Mouse (Mus musculus): ENCODE results near the gene Trap1a. TPM values are rescaled to one million over a fixed set of nuclear protein-coding genes. Genes with fewer than 3 reads are reported as not detected.

The Trap1a gene
- polyA plus RNA-seq, 1 experiment from 2014 or later, result 0.28 TPM

DNA sequence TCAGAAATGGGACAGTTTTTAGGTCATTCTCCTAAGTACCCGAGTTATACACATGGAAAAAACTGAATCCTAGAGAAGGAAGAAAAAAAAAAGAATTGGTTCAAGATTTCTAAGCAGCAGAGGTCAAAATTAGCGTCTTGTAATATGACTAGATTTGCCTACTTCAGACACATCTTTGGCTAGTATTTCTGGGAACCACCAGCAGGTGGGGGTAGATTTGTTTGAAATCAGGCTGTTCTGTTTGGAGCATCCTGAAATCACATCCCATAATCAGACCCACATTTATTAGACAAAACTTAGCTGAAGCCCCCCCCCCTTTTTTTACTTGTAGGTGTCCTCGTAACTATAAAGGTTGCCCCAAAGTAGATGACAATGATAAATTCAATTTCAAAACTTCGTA is 35.6 kb downstream of the Trap1a start:
- H3K27me3 ChIP-seq (ENCODE audit: control insufficient read depth, insufficient read depth, low read length), result no peaks in the 10 kb centered on the region
- H3K4me3 ChIP-seq (ENCODE audit: control insufficient read depth in 1 of 2, insufficient read depth in 1 of 2, low read depth in 1 of 2, low read length in 2 of 2), result no peak overlapping the region
- H3K36me3 ChIP-seq (ENCODE audit: control insufficient read depth, insufficient read depth, low read length), result no peaks in the 10 kb centered on the region
- H3K9ac ChIP-seq (ENCODE audit: low read length), result no peak overlapping the region
- no peaks in the 10 kb centered on the region for H3K4me1 ChIP-seq (ENCODE audit: control insufficient read depth in 2 of 2, insufficient read depth in 2 of 2, low read length in 2 of 2)
- H3K9me3 ChIP-seq (ENCODE audit: control insufficient read depth, low read length), result no peaks in the 10 kb centered on the region
- whole genome bisulfite sequencing, result 43% methylated on average over 4 of the region's 4 CpGs
- ATAC-seq (ENCODE audit: insufficient number of reproducible peaks, insufficient read depth, low FRiP score, low read depth), result no peak
- no peak overlapping the region for H3K4me2 ChIP-seq (ENCODE audit: low read length)
- no peak overlapping the region for H3K27ac ChIP-seq (replicated peaks in 1 of 2; ENCODE audit: control insufficient read depth in 1 of 2, insufficient read depth in 1 of 2, low read depth in 2 of 2, low read length in 2 of 2)

DNA sequence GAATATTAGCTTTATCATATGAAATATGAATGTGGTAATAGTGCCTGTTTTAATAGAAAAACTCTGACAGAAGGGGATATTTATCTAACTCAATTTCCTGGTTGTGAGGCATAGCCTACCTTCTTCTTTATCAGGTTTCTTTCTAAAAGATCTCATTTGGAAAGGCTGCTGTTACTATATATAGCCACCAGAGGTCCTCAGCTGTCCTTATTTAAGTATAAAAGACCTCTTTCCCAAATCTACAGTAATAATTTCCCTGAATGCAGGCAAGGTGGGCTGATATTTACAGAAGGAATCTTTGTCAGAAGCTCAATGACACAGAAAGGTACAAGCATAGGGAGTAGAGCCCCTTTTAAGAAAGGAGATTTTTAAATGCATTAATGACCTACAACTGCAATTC is 39.2 kb downstream of the Trap1a start:
- Histone ChIP-seq H3K9me3 (ENCODE audit: control insufficient read depth, low read length) (no peaks in the 10 kb centered on the region), H3K4me2 (ENCODE audit: low read length) (no peak overlapping the region), H3K4me1 (ENCODE audit: control insufficient read depth in 2 of 2, insufficient read depth in 2 of 2, low read length in 2 of 2) (no peaks in the 10 kb centered on the region), H3K27me3 (ENCODE audit: control insufficient read depth, insufficient read depth, low read length) (no peaks in the 10 kb centered on the region), H3K4me3 (ENCODE audit: control insufficient read depth in 1 of 2, insufficient read depth in 1 of 2, low read depth in 1 of 2, low read length in 2 of 2) (no peak overlapping the region), H3K27ac (replicated peaks in 1 of 2; ENCODE audit: control insufficient read depth in 1 of 2, insufficient read depth in 1 of 2, low read depth in 2 of 2, low read length in 2 of 2) (no peak overlapping the region), H3K36me3 (ENCODE audit: control insufficient read depth, insufficient read depth, low read length) (no peaks in the 10 kb centered on the region), H3K9ac (ENCODE audit: low read length) (no peak overlapping the region)
- ATAC-seq (ENCODE audit: insufficient number of reproducible peaks, insufficient read depth, low FRiP score, low read depth), result no peak

Other genes starting within 250 kb of the Trap1a start
- not detected in 2 replicates for gene Serpina7, start 248.4 kb upstream of the Trap1a start, polyA plus RNA-seq (2014; fragmentation: Nextera tagmentation; extraction: Ambion mirVana)
- gene 4930513O06Rik, start 247.4 kb upstream of the Trap1a start, polyA plus RNA-seq (2014; fragmentation: Nextera tagmentation; extraction: Ambion mirVana), result not detected in 2 replicates
- not detected in 2 replicates for gene 4933428M09Rik, start 154.5 kb upstream of the Trap1a start, polyA plus RNA-seq (2014; fragmentation: Nextera tagmentation; extraction: Ambion mirVana)
- gene Mum1l1, start 123.6 kb upstream of the Trap1a start, polyA plus RNA-seq (2014; fragmentation: Nextera tagmentation; extraction: Ambion mirVana), result 38.1 and 40.4 TPM in 2 replicates
- gene D330045A20Rik, start 146.7 kb downstream of the Trap1a start, polyA plus RNA-seq (2014; fragmentation: Nextera tagmentation; extraction: Ambion mirVana), result 1.2 and 1.4 TPM in 2 replicates
- 34.3 and 37.0 TPM in 2 replicates for gene Rnf128, start 229.6 kb downstream of the Trap1a start, polyA plus RNA-seq (2014; fragmentation: Nextera tagmentation; extraction: Ambion mirVana)